Mouse (Mus musculus): ENCODE results near the gene Chd2. TPM values are rescaled to one million over a fixed set of nuclear protein-coding genes. Genes with fewer than 3 reads are reported as not detected.
A peak's percentile ranks its signal among the peaks of the same experiment; 100 is the strongest.
"Not testable (repeated sequence)": the region's sequence is repeated elsewhere in the genome, so short reads cannot be mapped to it uniquely, and the experiment has no call there.

Chd2 gene
- total RNA-seq, 2 experiments from 2014 or later: 57.4 to 60.3 TPM

DNA sequence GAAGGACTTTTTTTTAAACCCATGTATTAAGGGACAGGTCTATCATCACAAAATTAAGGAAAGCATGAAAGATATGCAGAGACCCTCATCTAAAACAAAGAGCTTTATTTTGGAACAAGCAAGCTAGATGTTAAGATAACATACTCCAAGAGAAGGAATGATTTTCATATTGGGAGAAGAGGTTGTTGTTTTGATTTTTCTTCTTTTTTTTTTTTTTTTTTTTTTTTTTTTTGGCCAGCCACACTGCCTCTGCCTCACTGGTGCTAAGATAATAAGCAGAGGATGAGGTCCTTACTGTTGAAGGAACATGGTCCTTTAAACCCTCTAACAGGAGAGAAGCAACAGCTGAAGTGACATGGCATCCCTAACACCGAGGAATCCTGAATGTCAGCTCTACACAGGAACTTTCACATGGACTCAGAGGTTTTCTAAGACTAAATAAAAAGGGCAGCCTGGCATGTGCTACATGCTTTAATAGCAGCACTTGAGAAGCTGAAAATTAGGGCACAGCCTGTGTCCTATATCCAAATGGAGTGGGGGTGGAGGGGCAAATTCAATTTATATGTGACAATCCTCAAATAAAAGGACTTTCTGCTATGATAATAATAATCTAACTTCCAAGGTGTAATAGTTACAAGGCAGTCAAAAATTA is 17.9 kb downstream of the Chd2 start:
- H3K27ac ChIP-seq: peak overlapping the region; percentile 80
- no peak for TF ChIP-seq CTCF (IDR thresholded peaks at IDR 0.05)
- DNase-seq (ENCODE audit: extremely low spot score in 1 of 2, low spot score in 2 of 2): no peak
- intact Hi-C loops (cut with DNase I): loop anchor here (1.0 kb wide), 1 partner anchor 95 kb away; no protein-coding TSS in a partner anchor
- no peak overlapping the region for H3K4me3 ChIP-seq

DNA sequence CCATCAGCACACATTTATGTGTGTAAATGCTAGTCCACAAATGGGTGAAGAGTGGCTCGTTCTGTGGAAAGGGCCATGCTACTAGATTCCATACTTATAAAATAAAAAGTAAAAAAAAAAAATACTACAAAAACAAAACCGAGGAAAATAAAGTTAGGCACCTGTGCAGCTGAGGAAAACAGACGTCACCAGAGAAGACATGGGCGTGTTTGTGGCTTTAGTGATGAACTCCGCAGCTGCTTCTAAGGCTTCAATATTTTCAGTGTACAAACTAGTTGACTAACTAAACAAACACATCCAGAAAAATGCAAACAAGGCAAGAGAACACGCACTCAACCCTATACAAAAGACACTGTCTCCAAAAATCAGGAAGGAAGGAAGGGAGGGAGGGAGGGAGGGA is 18.4 kb downstream of the Chd2 start:
- TF ChIP-seq CTCF (IDR thresholded peaks at IDR 0.05): no peak
- no peak for DNase-seq (ENCODE audit: extremely low spot score in 1 of 2, low spot score in 2 of 2)
- intact Hi-C loops (cut with DNase I): no loop called here
- Histone ChIP-seq H3K27ac (no peak overlapping the region; the same call in 1 of the 2 replicates), H3K4me3 (no peak overlapping the region)

GRCm38 (mm10) chr7:73521277-73522193 is 20.1 kb downstream of the Chd2 start:
- no peak for TF ChIP-seq CTCF (IDR thresholded peaks at IDR 0.05)
- H3K4me3 ChIP-seq: no peak overlapping the region
- H3K27ac ChIP-seq: peak overlapping the region; percentile 42; the same call in 1 of the 2 replicates
- intact Hi-C loops (cut with DNase I): no loop called here
- DNase-seq (ENCODE audit: extremely low spot score in 1 of 2, low spot score in 2 of 2): no peak

DNA sequence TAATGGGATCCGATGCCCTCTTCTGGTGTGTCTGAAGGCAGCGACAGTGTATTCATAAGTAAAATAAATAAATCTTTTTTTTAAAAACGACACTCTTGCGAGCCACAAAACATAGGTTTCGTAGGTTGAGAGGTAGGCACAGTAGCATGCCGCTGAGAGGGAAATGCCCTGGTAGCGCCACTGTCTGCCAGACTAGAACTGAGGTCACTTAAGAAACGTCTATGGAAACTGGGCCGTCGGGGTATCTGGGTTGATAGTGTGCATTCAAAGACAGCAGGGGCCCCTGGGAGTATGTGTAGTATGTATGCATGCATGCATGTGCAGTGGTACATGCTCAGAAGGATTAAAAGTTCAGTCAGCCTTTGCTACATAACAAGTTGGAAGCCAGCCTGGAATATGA is 21.4 kb downstream of the Chd2 start:
- intact Hi-C loops (cut with DNase I): no loop called here
- Histone ChIP-seq H3K27ac (no peak overlapping the region), H3K4me3 (no peak overlapping the region)
- no peak for DNase-seq (ENCODE audit: extremely low spot score in 1 of 2, low spot score in 2 of 2)
- no peak; the same call in 1 of the 2 replicates for TF ChIP-seq CTCF (IDR thresholded peaks at IDR 0.05)

- no peak overlapping the region for H3K27ac ChIP-seq
- TF ChIP-seq CTCF (IDR thresholded peaks at IDR 0.05): no peak
These were observed 22.4 kb downstream of the Chd2 start for GRCm38 (mm10) chr7:73519060-73519796.

DNA sequence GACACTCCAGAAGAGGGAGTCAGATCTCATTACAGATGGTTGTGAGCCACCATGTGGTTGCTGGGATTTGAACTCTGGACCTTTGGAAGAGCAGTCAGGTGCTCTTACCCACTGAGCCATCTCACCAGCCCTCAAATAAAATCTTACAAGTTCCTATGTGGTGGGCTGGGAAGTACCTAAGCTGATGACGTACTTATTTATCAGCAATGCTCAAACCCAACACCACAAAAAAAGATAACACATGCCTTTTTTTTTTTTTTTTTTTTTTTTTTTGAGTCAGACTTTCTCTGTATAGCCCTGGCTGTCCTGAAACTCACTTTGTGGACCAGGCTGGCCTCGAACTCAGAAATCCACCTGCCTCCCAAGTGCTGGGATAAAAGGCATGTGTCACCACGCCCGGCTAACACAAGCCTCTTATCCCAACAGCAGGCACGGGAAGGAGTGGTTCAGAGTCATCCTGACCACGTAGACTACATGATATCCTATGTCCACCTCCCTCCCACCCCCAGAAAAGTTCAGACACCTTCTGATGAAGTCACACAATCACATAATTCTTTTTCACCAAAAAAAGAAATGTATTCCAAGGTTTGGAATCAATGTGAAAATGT is 23.2 kb downstream of the Chd2 start:
- H3K4me3 ChIP-seq; DNase-seq (ENCODE audit: extremely low spot score in 1 of 2, low spot score in 2 of 2); H3K27ac ChIP-seq; intact Hi-C loops (cut with DNase I): not testable (repeated sequence)

More at GRCm38 (mm10) chr7:73519060-73519796, 22.4 kb downstream of the Chd2 start:
- intact Hi-C loops (cut with DNase I): no loop called here
- H3K4me3 ChIP-seq: no peak overlapping the region
- DNase-seq (ENCODE audit: extremely low spot score in 1 of 2, low spot score in 2 of 2): no peak

GRCm38 (mm10) chr7:73517432-73518054 is 24.1 kb downstream of the Chd2 start:
- no peak for TF ChIP-seq CTCF (IDR thresholded peaks at IDR 0.05)
- Histone ChIP-seq H3K27ac (no peak overlapping the region; the same call in 1 of the 2 replicates), H3K4me3 (no peak overlapping the region)
- intact Hi-C loops (cut with DNase I): no loop called here
- no peak for DNase-seq (ENCODE audit: extremely low spot score in 1 of 2, low spot score in 2 of 2)

- H3K4me3 ChIP-seq: no peak overlapping the region
- no peak for DNase-seq (ENCODE audit: extremely low spot score in 1 of 2, low spot score in 2 of 2)
- H3K27ac ChIP-seq: peak overlapping the region; percentile 17; the same call in 1 of the 2 replicates
- no peak for TF ChIP-seq CTCF (IDR thresholded peaks at IDR 0.05)
- intact Hi-C loops (cut with DNase I): no loop called here
These were observed 24.8 kb downstream of the Chd2 start for GRCm38 (mm10) chr7:73516820-73517219.

- no peak for DNase-seq (ENCODE audit: extremely low spot score in 1 of 2, low spot score in 2 of 2)
- intact Hi-C loops (cut with DNase I): no loop called here
- no peak overlapping the region for H3K4me3 ChIP-seq
- TF ChIP-seq CTCF (IDR thresholded peaks at IDR 0.05): no peak
- H3K27ac ChIP-seq: no peak overlapping the region
These were observed 27.1 kb downstream of the Chd2 start for GRCm38 (mm10) chr7:73514560-73514959.

DNA sequence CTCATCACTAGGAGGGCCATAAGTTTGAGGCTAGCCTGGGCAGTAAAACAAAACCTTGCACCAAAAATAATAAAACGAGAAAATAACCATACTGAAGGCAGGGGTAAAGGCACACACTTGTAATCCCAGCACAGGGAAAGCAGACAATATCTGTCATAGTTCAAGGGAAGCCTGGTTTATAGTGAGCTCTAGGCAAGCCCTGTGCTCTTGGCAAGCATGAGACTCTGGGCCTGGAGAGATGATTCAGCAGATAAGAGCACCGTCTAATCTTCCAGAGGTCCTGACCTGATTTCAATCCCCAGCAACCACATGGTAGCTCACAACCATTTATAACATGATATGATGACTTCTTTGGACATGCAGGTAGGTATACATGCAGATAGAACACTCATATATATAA is 29.2 kb downstream of the Chd2 start:
- no peak for DNase-seq (ENCODE audit: extremely low spot score in 1 of 2, low spot score in 2 of 2)
- no peak overlapping the region for H3K4me3 ChIP-seq
- no peak for TF ChIP-seq CTCF (IDR thresholded peaks at IDR 0.05)
- no peak overlapping the region for H3K27ac ChIP-seq
- intact Hi-C loops (cut with DNase I): no loop called here

GRCm38 (mm10) chr7:73508688-73509087 is 32.9 kb downstream of the Chd2 start:
- H3K27ac ChIP-seq: no peak overlapping the region
- no peak for DNase-seq (ENCODE audit: extremely low spot score in 1 of 2, low spot score in 2 of 2)
- no peak for TF ChIP-seq CTCF (IDR thresholded peaks at IDR 0.05)
- H3K4me3 ChIP-seq: no peak overlapping the region
- intact Hi-C loops (cut with DNase I): no loop called here

Measured in left cerebral cortex, adult 2 months (tissue).